Mouse (Mus musculus) cerebellum, postnatal 25 days (tissue): ENCODE data around the gene Aox1.
"Not testable (repeated sequence)": the region's sequence is repeated elsewhere in the genome, so short reads cannot be mapped to it uniquely, and the experiment has no call there.

ENCODE experiments used
- DNase-seq, 2 experiments: peaks; one replicate each; pipeline ENCODE4 v3.0.0; 2021; ENCODE audit warnings: mixed read lengths in 2 of 2

The Aox1 gene

DNA sequence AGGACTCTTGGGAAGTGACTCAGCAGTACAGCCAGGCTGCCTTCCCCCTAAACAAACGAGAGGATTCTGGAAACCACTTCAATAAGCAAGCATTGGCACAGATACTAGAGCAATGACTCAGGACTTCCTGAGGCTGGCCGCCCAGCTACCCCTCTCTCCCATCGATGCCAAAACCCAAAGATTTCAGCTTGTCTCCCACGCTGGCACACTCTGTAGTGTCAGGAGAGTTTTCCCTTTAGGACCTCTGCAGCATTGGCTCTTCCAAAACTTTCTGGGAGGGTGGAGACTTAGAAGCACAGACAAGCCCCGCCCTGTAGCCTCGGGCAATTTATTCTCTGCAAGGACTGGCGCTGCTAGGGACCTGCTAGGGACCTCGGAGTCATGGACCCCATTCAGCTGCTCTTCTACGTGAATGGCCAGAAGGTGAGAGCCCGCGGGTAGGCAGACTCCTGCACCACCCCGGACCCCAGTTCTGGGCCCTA lies at the start of gene Aox1:
Aox1 (plus strand) TSS at position 296 of the 482 bp plus-strand sequence.
- DNase-seq = peak; percentile 67 to 69

GRCm38 (mm10) chr1:57989052-57989600 lies 40.6 kb upstream of the Aox1 start:
- no peak for DNase-seq

GRCm38 (mm10) chr1:57991277-57991676 lies 38.5 kb upstream of the Aox1 start:
- DNase-seq = no peak

- peak; percentile 87 to 96 for DNase-seq
Measured at GRCm38 (mm10) chr1:57995432-57996132, 34.1 kb upstream of the Aox1 start, which contains the start of gene Sgo2a. Sgo2a (plus strand) TSS chr1:57995971.

DNA sequence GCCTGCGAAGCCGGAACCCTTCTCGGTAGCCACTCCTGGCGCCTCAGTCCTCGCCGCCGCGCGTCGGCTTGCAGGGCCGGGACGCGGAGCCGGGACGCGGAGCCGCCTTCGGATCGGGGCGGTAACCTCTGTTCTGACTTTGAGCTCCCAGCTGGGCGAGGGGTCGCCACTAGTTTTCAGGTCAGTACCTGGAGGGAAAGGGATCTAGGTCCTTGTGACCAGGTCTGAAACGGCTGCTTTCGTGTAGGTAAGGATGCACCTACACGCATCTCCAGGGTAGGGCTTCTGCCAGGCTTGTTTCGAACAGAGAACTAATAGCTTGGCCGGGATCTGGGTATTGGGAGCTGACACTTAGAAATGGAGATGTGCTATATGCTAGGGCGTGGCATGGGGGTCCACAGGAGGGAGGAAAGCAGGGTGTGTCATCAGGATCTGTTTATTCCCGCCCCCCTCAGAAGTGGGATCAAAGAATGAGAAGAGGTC lies 33.6 kb upstream of the Aox1 start:
- DNase-seq = no peak

DNA sequence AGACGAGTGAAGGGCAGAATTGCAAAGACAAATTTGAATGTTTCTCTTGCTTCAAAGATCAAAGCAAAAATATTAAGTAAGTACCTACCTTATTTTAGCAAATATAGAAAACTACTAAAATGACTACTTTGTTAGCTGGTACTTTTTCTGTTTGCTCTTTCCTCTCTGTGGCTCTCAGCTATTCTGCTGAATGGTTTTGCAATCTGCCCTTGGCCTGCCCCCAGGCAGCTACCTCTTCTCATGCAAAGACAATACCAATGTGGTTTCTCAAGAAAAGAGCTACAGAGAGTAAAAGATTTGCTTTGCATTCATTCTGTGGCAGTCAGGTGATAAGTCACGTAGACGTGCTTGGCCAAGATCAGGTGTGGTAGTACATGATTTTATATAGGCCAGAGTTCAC lies 31.6 kb upstream of the Aox1 start:
- no peak for DNase-seq

- DNase-seq = not testable (repeated sequence)
Measured at GRCm38 (mm10) chr1:58006388-58006787, 23.3 kb upstream of the Aox1 start.

DNA sequence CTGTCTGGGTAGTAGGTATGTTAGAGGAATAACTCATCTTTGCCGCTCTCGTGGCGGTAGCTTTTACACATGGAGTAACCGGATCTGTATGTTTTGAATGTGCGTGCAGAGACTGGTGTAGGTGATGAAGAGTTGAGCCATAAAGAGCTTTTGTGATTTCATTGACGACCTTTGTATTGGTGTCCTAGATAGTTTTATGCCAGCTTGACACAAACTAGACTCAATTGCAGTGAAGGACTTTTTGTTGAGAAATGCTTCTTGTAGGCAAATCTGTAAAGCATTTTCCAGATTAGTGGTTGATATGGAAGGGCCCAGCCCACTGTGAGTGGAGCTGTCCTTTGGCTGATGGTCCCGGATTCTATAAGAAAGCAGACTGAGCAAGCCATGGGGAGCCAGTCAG lies 10.9 kb upstream of the Aox1 start, which contains the start of gene Kctd18:
Kctd18 (minus strand) TSS at position 101 of the 400 bp plus-strand sequence.
- no peak for DNase-seq

- DNase-seq = no peak
Measured at GRCm38 (mm10) chr1:58027707-58028106, 2.0 kb upstream of the Aox1 start.

GRCm38 (mm10) chr1:58030156-58030871 lies 583 bp downstream of the Aox1 start:
- peak; percentile 69 to 78 for DNase-seq

DNA sequence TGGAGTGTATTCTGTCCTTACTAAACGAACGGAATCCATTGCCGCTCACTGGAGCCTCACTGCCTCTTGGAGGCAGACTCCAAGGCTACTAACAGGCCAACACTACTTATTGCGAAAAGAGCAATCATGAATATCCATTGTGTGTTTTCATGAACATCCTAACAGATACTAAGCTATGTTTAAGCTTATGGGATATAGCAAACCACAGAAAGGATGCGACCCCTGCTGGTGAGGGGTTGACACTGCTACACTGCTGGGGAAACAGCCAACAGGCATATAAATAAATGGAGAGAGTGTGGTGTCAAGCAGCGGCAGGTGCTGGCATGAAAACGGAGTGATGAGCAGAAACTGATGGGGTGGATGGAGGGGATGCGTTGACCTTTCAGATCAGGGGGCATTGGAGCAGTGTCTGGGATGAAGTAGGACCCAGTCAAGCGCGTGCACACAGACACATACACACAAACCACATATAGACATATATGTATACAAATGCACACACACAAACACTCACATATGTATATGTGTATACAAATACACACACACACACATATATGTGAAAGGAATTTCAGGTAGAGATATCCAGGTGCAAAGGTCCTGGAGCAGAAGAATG lies 1.5 kb downstream of the Aox1 start:
- DNase-seq = peak; percentile 56 to 69

DNA sequence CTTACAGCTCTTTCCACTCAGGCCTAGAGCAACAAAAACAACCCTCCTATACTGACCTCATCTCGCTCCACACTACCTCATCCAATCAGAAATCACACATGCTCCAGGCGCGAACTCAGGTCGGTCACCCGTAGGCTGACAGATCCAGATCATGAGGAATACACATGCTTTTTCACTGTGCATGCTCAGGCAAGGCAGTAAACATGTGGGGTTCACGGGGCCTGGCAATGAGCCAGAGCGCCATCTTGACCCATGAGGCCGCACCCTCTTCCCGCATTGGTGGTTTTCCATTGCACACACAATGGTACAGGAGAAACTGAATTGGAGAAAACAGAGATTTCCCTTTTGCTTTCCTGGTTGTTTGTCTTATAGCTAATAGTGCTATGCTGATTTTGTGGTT lies 7.6 kb downstream of the Aox1 start:
- DNase-seq = not testable (repeated sequence)

GRCm38 (mm10) chr1:58045076-58045475 lies 15.3 kb downstream of the Aox1 start:
- DNase-seq = peak; percentile 37 to 46

DNA sequence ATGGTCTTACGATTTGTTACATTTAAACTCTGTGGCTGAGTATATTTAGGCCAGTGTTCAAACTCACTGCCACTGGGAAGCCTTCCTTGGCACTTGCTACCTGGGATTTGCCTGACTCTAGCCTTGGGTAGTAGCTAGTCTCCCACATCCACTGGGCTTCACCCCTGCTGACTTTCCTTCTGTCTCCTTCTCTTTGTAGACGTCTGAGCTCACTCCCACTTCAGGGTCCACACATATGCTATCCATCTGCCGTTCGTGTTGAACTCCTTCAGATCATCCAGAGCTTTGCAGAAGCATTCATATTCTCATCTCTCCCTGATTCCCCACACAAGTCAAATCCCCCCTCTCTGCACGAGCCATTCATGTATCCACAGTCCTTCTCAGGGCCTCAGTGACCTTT lies 15.8 kb downstream of the Aox1 start:
- peak; percentile 83 to 89 for DNase-seq

DNA sequence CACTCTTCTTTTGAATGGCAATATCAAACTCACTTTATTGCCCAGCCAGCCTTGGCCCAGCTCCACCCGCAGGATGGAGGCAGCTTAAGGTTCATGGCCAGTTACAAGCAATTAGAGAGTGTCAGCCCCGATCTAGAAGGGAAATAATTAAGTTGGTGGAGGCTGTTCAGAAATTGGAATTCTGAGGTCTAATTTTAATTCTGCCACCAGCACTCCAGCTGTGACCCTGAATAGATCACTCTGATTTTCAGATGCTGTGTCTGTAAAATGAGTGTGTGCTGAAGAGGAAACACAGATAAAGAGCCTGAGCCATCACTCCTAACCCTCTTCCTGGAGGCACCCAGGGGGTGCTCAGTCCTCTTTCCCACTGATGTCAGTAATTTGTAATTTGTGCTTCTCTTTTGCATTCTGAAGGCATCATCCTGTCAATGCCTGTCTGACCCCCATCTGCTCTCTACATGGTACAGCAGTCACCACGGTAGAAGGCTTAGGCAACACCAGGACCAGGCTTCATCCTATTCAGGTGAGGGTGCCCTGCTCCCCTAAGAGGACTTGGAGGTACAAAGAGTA lies 17.1 kb downstream of the Aox1 start:
- DNase-seq = peak; percentile 37 to 55

GRCm38 (mm10) chr1:58049126-58049525 lies 19.4 kb downstream of the Aox1 start:
- no peak for DNase-seq

DNA sequence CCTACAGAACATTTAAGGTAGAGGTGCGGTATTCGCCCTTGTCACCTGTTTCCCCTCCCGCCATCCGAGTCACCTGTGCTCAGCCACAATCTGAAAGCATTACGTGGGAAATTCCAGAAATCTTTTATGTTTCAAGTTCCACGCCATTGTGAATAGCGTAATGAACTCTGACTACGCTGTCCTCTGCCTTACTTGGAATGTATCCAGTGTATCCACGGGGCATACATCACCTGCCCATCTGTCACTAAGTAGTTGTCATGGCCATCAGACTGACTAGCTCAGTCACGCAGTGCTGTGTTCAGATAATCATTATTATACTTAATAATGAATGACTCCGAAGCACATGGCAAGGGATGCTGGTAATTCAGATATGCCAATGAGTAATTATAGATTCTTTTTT lies 25.9 kb downstream of the Aox1 start:
- peak; percentile 48 to 58 for DNase-seq

DNA sequence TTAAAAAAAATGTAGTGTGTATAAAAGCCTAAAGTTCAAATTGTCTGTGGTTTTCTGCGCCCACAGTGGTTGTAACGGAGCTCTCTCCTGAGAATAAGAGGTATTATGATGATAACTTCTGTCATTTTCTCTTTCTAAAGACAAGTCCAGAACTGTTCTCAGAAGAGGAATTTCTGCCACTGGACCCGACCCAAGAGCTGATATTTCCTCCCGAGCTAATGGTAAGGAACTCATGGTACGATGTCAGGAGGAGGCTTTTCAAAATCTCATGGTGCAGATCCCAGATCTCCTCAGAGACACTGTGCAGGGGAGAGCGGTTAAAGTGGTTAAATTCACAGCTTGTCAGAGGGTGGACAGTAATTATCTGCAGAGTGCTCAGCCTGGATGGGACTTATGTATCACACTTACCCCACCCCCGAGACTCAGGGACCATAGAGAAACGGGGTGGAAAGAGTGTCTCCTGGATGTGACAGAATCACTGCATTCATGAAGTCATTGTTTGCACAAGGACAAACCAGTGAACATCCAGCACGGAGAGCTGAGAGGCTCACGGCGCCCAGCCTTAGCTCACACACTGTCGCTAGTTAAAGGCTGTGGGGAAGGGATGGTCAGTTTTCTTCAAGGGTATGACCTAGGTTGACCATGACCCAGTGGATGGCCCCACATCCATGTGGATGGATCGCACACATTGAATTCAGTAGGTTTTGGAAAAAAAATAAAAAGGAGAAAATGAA lies 26.5 kb downstream of the Aox1 start:
- DNase-seq = no peak

GRCm38 (mm10) chr1:58056939-58057338 lies 27.2 kb downstream of the Aox1 start:
- no peak for DNase-seq

- no peak for DNase-seq
Measured at GRCm38 (mm10) chr1:58058846-58059245, 29.1 kb downstream of the Aox1 start.

GRCm38 (mm10) chr1:58062131-58062530 lies 32.4 kb downstream of the Aox1 start:
- no peak for DNase-seq

DNA sequence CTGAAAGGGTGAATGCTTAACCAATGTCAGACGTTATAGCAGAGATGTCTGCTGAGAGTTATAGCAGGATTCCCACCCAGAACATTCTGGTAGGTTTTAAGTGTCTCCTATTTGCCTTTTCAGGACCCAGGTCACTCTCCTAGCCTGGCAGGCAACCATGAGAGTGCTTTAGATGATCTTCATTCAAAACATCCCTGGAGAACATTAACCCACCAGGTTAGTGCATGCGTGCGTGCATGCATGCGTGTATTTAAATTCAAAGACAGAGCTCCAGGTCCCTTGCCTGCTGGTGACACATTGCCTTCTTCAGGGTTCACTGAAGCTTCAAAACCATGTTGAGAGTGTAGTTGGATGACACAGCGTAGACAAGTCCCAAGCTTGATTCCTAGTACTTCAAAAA lies 35.4 kb downstream of the Aox1 start:
- no peak for DNase-seq
